20 mouse cellular contexts compared by ENCODE assay signal in the genomic region with DNA sequence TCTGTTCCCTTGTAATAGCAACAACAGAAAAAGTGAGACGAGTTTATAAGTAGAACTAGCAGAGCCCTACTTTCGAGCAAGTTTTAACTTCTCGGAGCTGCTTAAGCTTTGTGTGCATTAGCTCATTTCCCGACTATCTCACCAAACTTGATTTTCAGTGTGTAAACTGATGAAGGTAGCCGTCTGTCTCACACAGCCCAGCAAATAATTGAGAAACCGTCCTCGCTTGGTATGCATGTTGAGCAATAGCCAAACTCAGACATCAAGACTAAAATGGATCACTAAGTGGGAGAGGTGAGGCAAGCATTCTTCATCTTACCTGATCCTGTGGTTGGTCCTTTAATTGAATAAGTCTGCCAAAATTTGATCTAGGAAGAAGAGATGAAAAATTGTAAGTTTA. TPM values are rescaled to one million over a fixed set of nuclear protein-coding genes. Genes with fewer than 3 reads are reported as not detected.
DNase-seq lines count a peak whose midpoint lies in the region; ATAC-seq and TF ChIP-seq lines count a peak whose summit lies in the region.
"Had no signal": no experiment of that assay in that cellular context is flagged by ENCODE, and none has a peak within 500 bp of the region (broad histone marks: within the 10 kb centered on the region; RNA-seq: fewer than 3 reads in every experiment).

No protein-coding gene starts in this region.

- H3K4me1 ChIP-seq in liver, embryonic 15.5 days (replicated peaks) = peaks cover 3% of the 10 kb centered on the region; the same call in 1 of the 2 replicates
- H3K4me1 ChIP-seq in lung, postnatal 0 days (ENCODE audit: insufficient read depth, low read depth, low read length) = no peaks in the 10 kb centered on the region
- no peaks in the 10 kb centered on the region for H3K4me1 ChIP-seq in lung, adult 2 months (ENCODE audit: control insufficient read depth, insufficient read depth, low read length)
- H3K4me1 ChIP-seq: forebrain, embryonic 13.5 days; heart, embryonic 12.5 days had no signal

- ATAC-seq in liver, embryonic 15.5 days (ENCODE audit: insufficient read depth) = peak; percentile 40; the same call in 1 of the 2 replicates
- no peak; the same call in 1 of the 2 replicates for ATAC-seq in lung, postnatal 0 days
- ATAC-seq: forebrain, embryonic 13.5 days; forebrain, postnatal 0 days had no signal

- TF ChIP-seq POLR2A in lung, adult 2 months (IDR thresholded peaks at IDR 0.05; ENCODE audit: borderline replicate concordance, extremely low read depth, low read depth, low read length) = no peak

- H3K27ac ChIP-seq in liver, embryonic 15.5 days (replicated peaks) = no peak overlapping the region
- no peak overlapping the region for H3K27ac ChIP-seq in lung, postnatal 0 days (ENCODE audit: low read length)
- H3K27ac ChIP-seq: embryonic facial prominence, embryonic 12.5 days; forebrain, embryonic 13.5 days; hindbrain, embryonic 10.5 days; hindbrain, embryonic 14.5 days had no signal

- H3K9ac ChIP-seq in liver, embryonic 15.5 days = no peak overlapping the region
- no peak overlapping the region for H3K9ac ChIP-seq in lung, postnatal 0 days (replicated peaks; ENCODE audit: low read depth)
- H3K9ac ChIP-seq: embryonic facial prominence, embryonic 12.5 days; forebrain, embryonic 13.5 days; forebrain, postnatal 0 days; heart, embryonic 12.5 days; hindbrain, embryonic 14.5 days had no signal

- no peak for DNase-seq in liver
- peak; percentile 37 for DNase-seq in lung, postnatal 0 days (ENCODE audit: low spot score)
- no peak for DNase-seq in lung, adult 2 months
- peak; percentile 60 for DNase-seq in gonadal fat pad, adult 2 months (ENCODE audit: low read depth)
- DNase-seq in yolk sac, embryonic 10.5 days (ENCODE audit: low spot score) = peak; percentile 35
- no peak for DNase-seq in kidney, postnatal 10 days
- DNase-seq: adrenal gland, adult 8-10 months; cerebellum, adult 11 months; cerebellum, adult 8-10 months; cerebellum, postnatal 14 days; embryo, embryonic 11 days; forebrain, postnatal 0 days; gastrocnemius, postnatal 14 days had no signal

- no peaks in the 10 kb centered on the region for H3K36me3 ChIP-seq in liver, embryonic 15.5 days (replicated peaks)
- no peaks in the 10 kb centered on the region for H3K36me3 ChIP-seq in lung, postnatal 0 days (ENCODE audit: insufficient read depth, low read length)
- H3K36me3 ChIP-seq: embryonic facial prominence, embryonic 12.5 days; G1E; hindbrain, embryonic 10.5 days had no signal

- TF ChIP-seq EP300 in lung, postnatal 0 days (IDR thresholded peaks at IDR 0.05) = no peak

- no peak for TF ChIP-seq CTCF in lung, postnatal 0 days (IDR thresholded peaks at IDR 0.05)
- TF ChIP-seq CTCF in lung, adult 2 months (IDR thresholded peaks at IDR 0.05; ENCODE audit: insufficient read depth, low read length) = no peak

- 59% methylated on average over 7 of the region's 7 CpGs for WGBS in liver, embryonic 15.5 days (ENCODE audit: insufficient replicate concordance)
- 53% methylated on average over 7 of the region's 7 CpGs for WGBS in lung, postnatal 0 days
- 72% methylated on average over 7 of the region's 7 CpGs for WGBS in lung, adult 2 months

- no peak overlapping the region for H3K4me3 ChIP-seq in liver, embryonic 15.5 days (replicated peaks)
- H3K4me3 ChIP-seq in lung, postnatal 0 days (ENCODE audit: low read depth, low read length) = no peak overlapping the region
- no peak overlapping the region for H3K4me3 ChIP-seq in lung, adult 2 months (replicated peaks; ENCODE audit: extremely low read depth, low read depth, low read length)
- H3K4me3 ChIP-seq: embryonic facial prominence, embryonic 12.5 days; forebrain, embryonic 13.5 days; heart, embryonic 12.5 days; hindbrain, embryonic 10.5 days had no signal

- no peak overlapping the region for H3K4me2 ChIP-seq in liver, embryonic 15.5 days
- no peak overlapping the region for H3K4me2 ChIP-seq in lung, postnatal 0 days (replicated peaks; ENCODE audit: low read depth, low read length)
- H3K4me2 ChIP-seq: embryonic facial prominence, embryonic 12.5 days; forebrain, embryonic 13.5 days; heart, embryonic 12.5 days; hindbrain, embryonic 14.5 days had no signal

- no peaks in the 10 kb centered on the region for H3K9me3 ChIP-seq in liver, embryonic 15.5 days (replicated peaks)
- H3K9me3 ChIP-seq in lung, postnatal 0 days (ENCODE audit: low read length) = no peaks in the 10 kb centered on the region
- H3K9me3 ChIP-seq: embryonic facial prominence, embryonic 12.5 days; forebrain, embryonic 13.5 days; G1E had no signal

- no peaks in the 10 kb centered on the region for H3K27me3 ChIP-seq in liver, embryonic 15.5 days
- no peaks in the 10 kb centered on the region for H3K27me3 ChIP-seq in lung, postnatal 0 days (replicated peaks; ENCODE audit: insufficient read depth, low read length)
- H3K27me3 ChIP-seq: embryonic facial prominence, embryonic 12.5 days; forebrain, embryonic 13.5 days; heart, embryonic 12.5 days had no signal

RNA-seq across cellular contexts. Expression of a gene that starts 7.9 kb away (rescaled TPM):
- polyA plus RNA-seq in liver, embryonic 15.5 days (2015; fragmentation: Nextera tagmentation; extraction: Ambion mirVana) = 0.36 and 0.38 TPM in 2 replicates
- 1.7 and 2.3 TPM in 2 replicates for polyA plus RNA-seq in lung, postnatal 0 days (2015; fragmentation: Nextera tagmentation; extraction: Ambion mirVana)
- polyA plus RNA-seq in lung, adult 2 months (2012; rRNA removed) = 0.72 and 1.4 TPM in 2 replicates
- polyA plus RNA-seq in gonadal fat pad, adult 2 months (2012; rRNA removed) = 0.47 and 0.96 TPM in 2 replicates
- polyA plus RNA-seq: G1E had no signal

RNA-seq across cellular contexts. Expression of a gene that starts 25.2 kb away (rescaled TPM):
- 1.6 TPM in 2 replicates for polyA plus RNA-seq in liver, embryonic 15.5 days (2015; fragmentation: Nextera tagmentation; extraction: Ambion mirVana)
- polyA plus RNA-seq in lung, postnatal 0 days (2015; fragmentation: Nextera tagmentation; extraction: Ambion mirVana) = 3.3 and 3.7 TPM in 2 replicates
- 4.6 and 5.9 TPM in 2 replicates for polyA plus RNA-seq in lung, adult 2 months (2012; rRNA removed)
- polyA plus RNA-seq in gonadal fat pad, adult 2 months (2012; rRNA removed) = 5.1 and 5.9 TPM in 2 replicates

RNA-seq across cellular contexts. Expression of a gene that starts 25.9 kb away (rescaled TPM):
- polyA plus RNA-seq in liver, embryonic 15.5 days (2015; fragmentation: Nextera tagmentation; extraction: Ambion mirVana) = 1.6 and 1.7 TPM in 2 replicates
- polyA plus RNA-seq in lung, postnatal 0 days (2015; fragmentation: Nextera tagmentation; extraction: Ambion mirVana) = 9.2 and 11.9 TPM in 2 replicates
- 1.1 TPM in 1 of 2 replicates, not detected in the other for polyA plus RNA-seq in lung, adult 2 months (2012; rRNA removed)
- 1.9 and 2.7 TPM in 2 replicates for polyA plus RNA-seq in gonadal fat pad, adult 2 months (2012; rRNA removed)

Comparison
In these comparisons a context has a peak if more than half of its experiments do, and no peak if none do; other contexts are left out.
1. DNase-seq: peak in lung, postnatal 0 days (single experiment), gonadal fat pad, adult 2 months (single experiment) and yolk sac, embryonic 10.5 days (single experiment); none in liver (single experiment), lung, adult 2 months (single experiment) and kidney, postnatal 10 days (single experiment).